Mouse (Mus musculus): ENCODE results near the gene Pcbp4. TPM values are rescaled to one million over a fixed set of nuclear protein-coding genes. Genes with fewer than 3 reads are reported as not detected.
A peak's percentile ranks its signal among the peaks of the same experiment; 100 is the strongest.

Gene Pcbp4
- polyA plus RNA-seq, 1 experiment = 90.3 TPM

DNA sequence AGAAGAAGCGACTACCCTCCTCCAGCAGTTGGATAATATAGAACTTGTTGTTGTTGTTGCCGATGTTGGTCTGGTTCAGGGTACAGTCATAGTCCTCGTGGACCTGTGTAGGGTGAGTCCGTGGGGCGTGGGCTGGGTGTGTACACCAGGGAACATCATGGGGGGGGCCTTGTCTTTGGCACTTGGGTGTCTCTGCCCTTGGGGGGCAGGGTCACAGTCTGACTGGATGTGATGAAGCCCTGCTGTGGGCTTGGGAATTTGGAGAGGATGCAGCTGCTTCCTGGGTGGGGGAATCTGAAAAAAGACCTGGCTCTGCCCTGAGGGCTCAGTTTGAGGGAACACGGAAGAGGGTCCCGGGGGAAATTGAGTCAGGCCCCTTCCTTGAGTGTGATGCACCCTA is 22.0 kb downstream of the Pcbp4 start:
- Histone ChIP-seq H3K27me3 (replicated peaks; ENCODE audit: control insufficient read depth, insufficient read depth, low read length) (no peaks in the 10 kb centered on the region), H3K4me1 (ENCODE audit: control insufficient read depth, insufficient read depth, low read length) (peaks cover 18% of the 10 kb centered on the region), H3K4me3 (ENCODE audit: insufficient read depth, low read depth, low read length) (no peak overlapping the region), H3K36me3 (ENCODE audit: control insufficient read depth, insufficient read depth, low read length) (no peaks in the 10 kb centered on the region), H3K27ac (ENCODE audit: insufficient read depth, low read depth, low read length) (no peak overlapping the region)
- 69% methylated on average over 7 of the region's 7 CpGs for WGBS
- DNase-seq = no peak
- TF ChIP-seq POLR2A (IDR thresholded peaks at IDR 0.05; ENCODE audit: low read depth, low read length) = no peak
- TF ChIP-seq CTCF (conservative IDR thresholded peaks at IDR 0.05; ENCODE audit: insufficient read depth, insufficient read length, low read depth, low read length) = no peak

DNA sequence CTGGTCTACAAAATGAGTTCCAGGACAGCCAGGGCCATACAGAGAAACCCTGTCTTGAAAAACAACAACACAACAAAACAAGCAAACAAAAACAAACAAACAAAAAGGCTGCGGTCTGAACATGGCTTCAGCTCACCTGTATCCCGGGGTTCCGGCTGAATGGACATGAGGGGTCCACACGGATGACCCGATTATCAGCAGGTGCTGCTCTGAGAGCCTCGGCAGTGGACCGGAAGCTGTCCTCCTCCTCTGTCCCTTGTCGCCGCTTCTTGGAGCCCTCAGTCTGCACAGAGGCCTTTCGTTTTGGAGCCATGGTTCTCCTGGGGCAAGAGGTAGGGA is 22.5 kb downstream of the Pcbp4 start, which contains the start of gene Rrp9:
Rrp9 (plus strand) TSS at position 301 of the 339 bp plus-strand sequence.
- Histone ChIP-seq H3K27me3 (replicated peaks; ENCODE audit: control insufficient read depth, insufficient read depth, low read length) (no peaks in the 10 kb centered on the region), H3K36me3 (ENCODE audit: control insufficient read depth, insufficient read depth, low read length) (no peaks in the 10 kb centered on the region), H3K27ac (ENCODE audit: insufficient read depth, low read depth, low read length) (peak within 1 kb of the TSS; percentile 81), H3K4me3 (ENCODE audit: insufficient read depth, low read depth, low read length) (peak within 1 kb of the TSS; percentile 40), H3K4me1 (ENCODE audit: control insufficient read depth, insufficient read depth, low read length) (peaks cover 18% of the 10 kb centered on the region)
- TF ChIP-seq CTCF (conservative IDR thresholded peaks at IDR 0.05; ENCODE audit: insufficient read depth, insufficient read length, low read depth, low read length) (no peak), POLR2A (IDR thresholded peaks at IDR 0.05; ENCODE audit: low read depth, low read length) (no peak)
- WGBS = 64% methylated on average over 10 of the region's 10 CpGs
- DNase-seq = no peak

DNA sequence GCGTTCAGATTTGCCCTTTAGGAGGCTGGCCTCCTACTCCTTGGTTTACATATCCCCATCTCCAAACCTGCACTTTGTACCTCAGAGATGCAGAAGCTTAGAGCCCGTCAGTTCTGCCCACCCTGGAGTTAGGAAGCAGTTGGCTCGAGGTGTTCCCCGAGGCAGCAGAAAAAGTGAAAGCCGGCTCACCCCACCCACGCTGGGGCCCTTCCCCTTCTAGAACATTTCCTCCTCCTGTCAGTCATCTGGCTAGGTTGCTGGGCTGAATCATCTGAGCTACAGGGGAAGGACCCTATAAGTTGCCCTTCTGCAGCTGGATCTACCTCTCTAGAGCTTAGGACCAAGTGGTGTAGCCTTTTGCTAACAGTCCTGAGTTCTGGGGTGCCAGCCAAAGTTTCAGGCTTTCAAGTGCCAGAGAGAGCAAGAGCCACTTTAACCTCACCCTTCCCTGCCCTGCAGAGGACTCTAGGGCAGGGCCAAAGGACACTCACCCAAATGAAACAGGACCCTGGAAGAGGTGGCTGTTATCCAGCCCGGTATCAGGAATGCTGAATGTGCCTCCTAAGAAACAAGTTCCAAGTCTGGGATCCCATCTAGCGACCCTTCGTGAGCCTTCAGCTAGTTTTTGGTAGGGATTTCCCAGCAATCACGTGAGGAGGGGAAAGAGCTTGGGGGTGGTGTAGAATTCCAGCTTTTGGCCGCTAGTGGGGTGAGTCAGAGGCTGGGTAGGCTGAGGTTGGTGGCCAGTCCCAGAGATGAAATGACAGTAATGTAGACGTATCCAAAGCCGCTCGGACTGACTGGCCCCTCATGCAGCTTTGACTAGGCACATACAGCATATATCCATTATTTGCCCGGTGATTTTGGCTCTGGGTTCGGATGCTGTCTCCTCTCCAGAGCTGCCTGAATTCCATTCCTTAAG is 23.2 kb downstream of the Pcbp4 start:
- peak; percentile 87 for DNase-seq
- H3K27me3 ChIP-seq (replicated peaks; ENCODE audit: control insufficient read depth, insufficient read depth, low read length) = no peaks in the 10 kb centered on the region
- H3K4me1 ChIP-seq (ENCODE audit: control insufficient read depth, insufficient read depth, low read length) = peaks cover 18% of the 10 kb centered on the region
- no peak for TF ChIP-seq CTCF (conservative IDR thresholded peaks at IDR 0.05; ENCODE audit: insufficient read depth, insufficient read length, low read depth, low read length)
- TF ChIP-seq POLR2A (IDR thresholded peaks at IDR 0.05; ENCODE audit: low read depth, low read length) = no peak
- H3K36me3 ChIP-seq (ENCODE audit: control insufficient read depth, insufficient read depth, low read length) = no peaks in the 10 kb centered on the region
- H3K27ac ChIP-seq (ENCODE audit: insufficient read depth, low read depth, low read length) = peak overlapping the region; percentile 81
- peak overlapping the region; percentile 40 for H3K4me3 ChIP-seq (ENCODE audit: insufficient read depth, low read depth, low read length)
- 6% methylated on average over 16 of the region's 16 CpGs for WGBS

DNA sequence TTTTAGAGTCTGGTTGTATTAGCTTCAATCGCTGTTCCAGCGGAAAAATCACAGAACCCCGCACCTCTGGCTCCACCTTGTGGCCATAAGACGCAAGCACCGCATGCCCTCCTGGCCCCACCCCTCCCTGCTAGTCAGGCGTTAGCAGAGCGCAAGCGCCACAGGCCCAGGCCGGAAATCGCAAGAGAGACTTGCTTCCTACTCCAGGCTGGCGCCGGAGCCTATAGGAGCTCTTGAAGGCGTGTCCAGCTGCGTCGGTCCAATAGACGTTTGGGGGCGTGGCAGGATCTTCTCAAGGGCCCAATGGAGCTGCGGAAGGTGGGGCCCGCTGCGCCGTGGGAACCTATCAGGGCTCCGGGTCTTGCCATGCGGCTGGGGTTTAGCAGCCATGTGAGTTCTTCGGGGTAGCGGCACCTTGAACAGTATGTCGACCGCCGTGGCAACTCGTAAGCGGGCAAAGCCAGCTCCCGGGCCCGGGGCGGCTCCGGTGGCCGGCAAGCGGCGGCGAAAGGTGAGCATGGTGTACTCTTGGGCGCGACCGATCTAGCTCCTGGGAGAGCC is 23.9 kb downstream of the Pcbp4 start, which contains the start of gene Parp3:
Parp3 (minus strand) TSS at position 26 of the 561 bp plus-strand sequence.
- Histone ChIP-seq H3K36me3 (ENCODE audit: control insufficient read depth, insufficient read depth, low read length) (no peaks in the 10 kb centered on the region), H3K27me3 (replicated peaks; ENCODE audit: control insufficient read depth, insufficient read depth, low read length) (no peaks in the 10 kb centered on the region), H3K4me1 (ENCODE audit: control insufficient read depth, insufficient read depth, low read length) (peaks cover 18% of the 10 kb centered on the region), H3K4me3 (ENCODE audit: insufficient read depth, low read depth, low read length) (peak within 1 kb of the TSS; percentile 54), H3K27ac (ENCODE audit: insufficient read depth, low read depth, low read length) (peak within 1 kb of the TSS; percentile 81)
- TF ChIP-seq POLR2A (IDR thresholded peaks at IDR 0.05; ENCODE audit: low read depth, low read length) = no peak
- peak; percentile 96 for TF ChIP-seq CTCF (conservative IDR thresholded peaks at IDR 0.05; ENCODE audit: insufficient read depth, insufficient read length, low read depth, low read length)
- DNase-seq = peak; percentile 100
- WGBS = under 1% methylated on average over 41 of the region's 41 CpGs

DNA sequence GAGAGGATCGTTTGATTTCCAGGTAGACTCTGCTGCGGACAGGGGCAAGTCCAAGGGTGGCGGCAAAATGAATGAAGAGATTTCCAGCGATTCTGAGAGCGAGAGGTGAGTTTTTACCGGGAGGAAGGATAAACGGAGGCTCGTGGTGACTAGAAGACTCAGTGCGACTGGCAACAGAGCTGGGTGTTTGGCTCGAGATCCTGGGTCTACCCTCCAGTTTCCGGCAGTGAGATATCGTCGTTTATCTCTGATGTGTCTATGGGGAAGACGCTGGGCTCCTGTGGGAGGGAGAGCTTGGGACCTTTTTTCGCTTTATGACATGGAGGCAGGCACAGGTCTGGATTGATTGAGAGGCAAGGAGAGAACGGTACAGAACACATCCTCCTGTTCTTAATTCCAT is 24.6 kb downstream of the Pcbp4 start:
- peaks cover 18% of the 10 kb centered on the region for H3K4me1 ChIP-seq (ENCODE audit: control insufficient read depth, insufficient read depth, low read length)
- DNase-seq = no peak
- H3K36me3 ChIP-seq (ENCODE audit: control insufficient read depth, insufficient read depth, low read length) = no peaks in the 10 kb centered on the region
- H3K27ac ChIP-seq (ENCODE audit: insufficient read depth, low read depth, low read length) = no peak overlapping the region
- H3K27me3 ChIP-seq (replicated peaks; ENCODE audit: control insufficient read depth, insufficient read depth, low read length) = no peaks in the 10 kb centered on the region
- 1% methylated on average over 16 of the region's 16 CpGs for WGBS
- H3K4me3 ChIP-seq (ENCODE audit: insufficient read depth, low read depth, low read length) = peak overlapping the region; percentile 54
- TF ChIP-seq CTCF (conservative IDR thresholded peaks at IDR 0.05; ENCODE audit: insufficient read depth, insufficient read length, low read depth, low read length) (no peak), POLR2A (IDR thresholded peaks at IDR 0.05; ENCODE audit: low read depth, low read length) (no peak)

DNA sequence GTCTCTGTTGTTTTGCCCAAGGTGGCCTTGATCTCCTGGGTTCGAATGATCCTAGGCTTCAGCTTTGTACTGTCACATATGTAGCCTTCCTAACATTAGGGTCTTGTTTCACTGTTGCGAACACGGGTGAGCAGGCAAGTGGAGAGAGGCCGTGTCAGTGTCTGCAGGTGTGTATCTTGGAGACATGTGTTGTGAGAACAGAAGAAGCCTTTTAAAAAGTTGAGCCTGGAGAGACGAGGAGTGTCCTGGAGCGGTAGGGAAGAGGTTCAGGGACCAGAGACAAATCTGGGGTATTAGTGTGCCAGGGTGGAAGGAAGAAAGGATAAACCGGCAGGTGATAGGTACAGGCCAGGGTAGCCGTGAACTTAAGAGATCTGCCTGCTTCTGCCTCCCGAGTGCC is 25.0 kb downstream of the Pcbp4 start:
- Histone ChIP-seq H3K27me3 (replicated peaks; ENCODE audit: control insufficient read depth, insufficient read depth, low read length) (no peaks in the 10 kb centered on the region), H3K27ac (ENCODE audit: insufficient read depth, low read depth, low read length) (no peak overlapping the region), H3K36me3 (ENCODE audit: control insufficient read depth, insufficient read depth, low read length) (no peaks in the 10 kb centered on the region; the same call in 1 of the 2 replicates), H3K4me3 (ENCODE audit: insufficient read depth, low read depth, low read length) (peak overlapping the region; percentile 54), H3K4me1 (ENCODE audit: control insufficient read depth, insufficient read depth, low read length) (peaks cover 18% of the 10 kb centered on the region)
- DNase-seq = no peak
- 70% methylated on average over 9 of the region's 9 CpGs for WGBS
- no peak for TF ChIP-seq CTCF (conservative IDR thresholded peaks at IDR 0.05; ENCODE audit: insufficient read depth, insufficient read length, low read depth, low read length)
- TF ChIP-seq POLR2A (IDR thresholded peaks at IDR 0.05; ENCODE audit: low read depth, low read length) = no peak

DNA sequence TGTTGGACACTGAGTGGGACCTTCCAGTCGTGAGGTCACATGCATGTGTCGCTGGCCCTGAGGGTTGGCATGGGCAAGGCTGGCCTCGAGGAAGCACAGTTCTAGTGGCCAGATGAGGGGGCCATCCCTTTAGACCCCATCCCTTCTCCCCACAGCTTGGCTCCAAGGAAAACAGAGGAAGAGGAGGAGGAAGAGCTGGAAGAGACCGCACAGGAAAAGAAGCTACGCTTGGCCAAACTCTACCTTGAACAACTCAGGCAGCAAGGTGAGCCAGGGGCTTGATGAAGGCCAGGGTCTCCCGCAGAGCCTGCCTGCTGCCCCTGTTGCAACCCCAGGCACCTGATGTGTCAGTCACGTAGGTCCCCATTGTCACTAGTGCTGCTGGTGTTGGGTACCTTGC is 27.4 kb downstream of the Pcbp4 start:
- WGBS = 91% methylated on average over 7 of the region's 7 CpGs
- H3K36me3 ChIP-seq (ENCODE audit: control insufficient read depth, insufficient read depth, low read length) = peaks cover 2% of the 10 kb centered on the region
- no peaks in the 10 kb centered on the region for H3K27me3 ChIP-seq (replicated peaks; ENCODE audit: control insufficient read depth, insufficient read depth, low read length)
- H3K27ac ChIP-seq (ENCODE audit: insufficient read depth, low read depth, low read length) = no peak overlapping the region
- no peak overlapping the region for H3K4me3 ChIP-seq (ENCODE audit: insufficient read depth, low read depth, low read length)
- H3K4me1 ChIP-seq (ENCODE audit: control insufficient read depth, insufficient read depth, low read length) = peaks cover 10% of the 10 kb centered on the region
- DNase-seq = no peak
- TF ChIP-seq CTCF (conservative IDR thresholded peaks at IDR 0.05; ENCODE audit: insufficient read depth, insufficient read length, low read depth, low read length) (no peak), POLR2A (IDR thresholded peaks at IDR 0.05; ENCODE audit: low read depth, low read length) (no peak)
